Mouse (Mus musculus): ENCODE data around the gene A930033H14Rik.

DNA sequence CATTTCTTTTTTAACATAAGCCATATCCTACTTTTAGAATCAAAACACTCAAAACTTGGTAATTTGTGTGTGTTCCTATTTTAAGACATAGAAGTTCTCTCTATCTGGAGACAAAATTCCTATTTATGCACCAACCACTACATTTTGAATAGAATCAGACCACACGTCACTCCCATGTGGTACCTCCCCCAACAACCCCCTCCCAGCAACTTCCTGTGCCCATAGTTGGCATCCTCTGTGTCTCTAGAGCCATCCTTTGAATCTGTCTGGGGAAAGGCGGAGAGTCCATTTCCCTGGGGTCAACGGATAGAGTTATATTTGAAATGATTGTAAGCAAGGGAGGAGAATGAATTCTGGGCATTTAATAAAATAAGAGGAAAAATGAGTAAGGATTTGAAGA is 36.8 kb downstream of the A930033H14Rik start:
- no peak for TF ChIP-seq CTCF (IDR thresholded peaks at IDR 0.05; ENCODE audit: low read depth, low read length)
- no peak for TF ChIP-seq GATA1 (IDR thresholded peaks at IDR 0.05; ENCODE audit: borderline replicate concordance, low read length)
- no peak for TF ChIP-seq POLR2AphosphoS5 (IDR thresholded peaks at IDR 0.05; ENCODE audit: insufficient replicate concordance, low read depth, low read length)

All from G1E (cell line).